Mouse (Mus musculus) intestine, embryonic 14.5 days (tissue): ENCODE measurements around the gene Cdc34b. TPM values are rescaled to one million over a fixed set of nuclear protein-coding genes. Genes with fewer than 3 reads are reported as not detected.

ENCODE experiments used
- ATAC-seq: fragments of 200-750 bp; cut with Nextera tagmentation; replicated peaks from 2 replicates; pipeline ENCODE4 v1.8.0; 2017; ENCODE audit warnings: low read depth, moderate number of reproducible peaks, moderate TSS enrichment, moderate library complexity; ENCODE audit not compliant: low FRiP score, low TSS enrichment
- DNase-seq: peaks from one replicate; pipeline ENCODE4 v3.0.0-alpha.2; 2018; ENCODE audit warnings: low spot score
- H3K27ac ChIP-seq: fragments of 300-500 bp; sonication (generic); 2 replicates; pipeline ENCODE4 v1.5.1; 2014; ENCODE audit warnings: low read depth, mild to moderate bottlenecking, control low read depth
- H3K27me3 ChIP-seq: fragments of 300-500 bp; sonication (generic); replicated peaks from 2 replicates; pipeline ENCODE4 v1.6.1; 2014; ENCODE audit warnings: low read length, control low read depth; ENCODE audit not compliant: control insufficient read depth, insufficient read depth
- H3K36me3 ChIP-seq: fragments of 300-500 bp; sonication (generic); 2 replicates; pipeline ENCODE4 v1.6.1; 2014; ENCODE audit warnings: low read length, control low read depth; ENCODE audit not compliant: control insufficient read depth, insufficient read depth
- H3K4me1 ChIP-seq: fragments of 300-500 bp; sonication (generic); replicated peaks from 2 replicates; pipeline ENCODE4 v1.6.1; 2014; ENCODE audit warnings: low read length, control low read depth, mixed read lengths; ENCODE audit not compliant: control insufficient read depth, insufficient read depth
- H3K4me2 ChIP-seq: fragments of 300-500 bp; sonication (generic); 2 replicates; pipeline ENCODE4 v1.6.1; 2014; ENCODE audit warnings: low read length
- H3K4me3 ChIP-seq: fragments of 300-500 bp; sonication (generic); 2 replicates; pipeline ENCODE4 v1.5.1; 2014; ENCODE audit warnings: low read depth, low read length, control low read depth, mixed read lengths
- H3K9ac ChIP-seq: fragments of 300-500 bp; sonication (generic); 2 replicates; pipeline ENCODE4 v1.6.1; 2014; ENCODE audit warnings: mild to moderate bottlenecking, low read length
- H3K9me3 ChIP-seq: fragments of 300-500 bp; sonication (generic); 2 replicates; pipeline ENCODE4 v1.6.1; 2016; ENCODE audit warnings: low read length, control low read depth; ENCODE audit not compliant: control insufficient read depth
- WGBS: fragments of 180-500 bp; shearing (Covaris S2); extraction: QIAGEN DNeasy Blood & Tissue Kit; methylation state at CpG from one replicate; pipeline ENCODE4 v1.1.7; 2014; 5-methylcytosine and 5-hydroxymethylcytosine counted together
- polyA plus RNA-seq: library from polyadenylated mRNA; unstranded; fragments of >200 nt; fragmentation: Nextera tagmentation; extraction: Ambion mirVana; gene quantifications from 2 replicates; pipeline ENCODE4 v1.2.1, GENCODE M21; 2014

Gene Cdc34b
- polyA plus RNA-seq, 1 experiment from 2014 or later = not detected

DNA sequence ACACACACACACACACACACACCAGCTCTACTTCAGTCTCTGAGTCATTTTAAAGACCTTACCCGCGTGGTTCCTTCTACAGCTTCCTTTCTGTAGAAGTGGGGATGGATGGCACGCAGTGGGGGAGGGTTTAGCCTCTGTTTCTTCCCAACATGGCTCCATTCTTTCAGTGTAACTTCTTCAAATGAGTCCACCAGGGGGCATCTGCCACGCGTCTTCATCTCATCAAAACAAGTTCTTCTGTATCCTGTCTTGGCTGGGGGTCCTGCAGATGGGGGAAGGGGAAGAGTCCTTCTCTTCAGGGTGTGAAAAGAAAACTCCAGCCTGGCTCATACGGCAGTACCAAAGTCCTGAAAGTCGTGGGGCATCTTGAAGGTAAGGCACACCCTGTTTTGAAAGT is 37.6 kb upstream of the Cdc34b start:
- DNase-seq = no peak
- Histone ChIP-seq H3K27me3 (no peaks in the 10 kb centered on the region), H3K9me3 (peaks cover 3% of the 10 kb centered on the region; the same call in 1 of the 2 replicates), H3K4me1 (peaks cover 21% of the 10 kb centered on the region; the same call in 1 of the 2 replicates), H3K36me3 (no peaks in the 10 kb centered on the region), H3K27ac (0 out of 2 replicates have a peak overlapping the region, but pooled peaks have one; percentile 29), H3K9ac (no peak overlapping the region), H3K4me3 (no peak overlapping the region), H3K4me2 (no peak overlapping the region)
- WGBS = 47% methylated on average over 7 of the region's 7 CpGs
- no peak for ATAC-seq

DNA sequence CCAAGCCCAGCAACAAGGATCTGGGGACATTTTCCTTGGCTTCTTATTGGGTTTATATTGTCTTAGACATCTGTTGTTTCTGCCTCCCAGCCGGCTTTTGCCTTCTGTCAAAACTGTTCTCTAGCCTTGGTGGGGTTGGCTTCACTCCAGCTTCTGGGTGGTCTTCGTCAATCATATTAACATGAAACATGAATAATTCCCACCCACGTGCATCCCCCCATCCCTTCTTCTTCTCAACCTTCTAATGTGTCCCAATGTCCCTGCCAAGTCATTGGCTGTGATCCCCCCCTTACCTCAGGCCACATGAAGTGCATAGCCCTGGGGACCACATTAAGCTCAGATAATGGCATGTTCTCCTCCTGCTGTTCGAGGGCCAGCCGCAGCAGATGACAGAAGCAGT is 37.1 kb upstream of the Cdc34b start, which contains the start of gene Gm11541:
Gene Gm11541 (minus strand): TSS at position 28 of the 400 bp plus-strand sequence.
- no peak within 1 kb of the TSS for H3K4me2 ChIP-seq
- WGBS = 59% methylated on average over 5 of the region's 5 CpGs
- no peaks in the 10 kb centered on the region for H3K27me3 ChIP-seq
- H3K36me3 ChIP-seq = no peaks in the 10 kb centered on the region
- DNase-seq (no peak), ATAC-seq (no peak)
- H3K27ac ChIP-seq = peak within 1 kb of the TSS; percentile 29; the same call in 1 of the 2 replicates
- no peak within 1 kb of the TSS for H3K4me3 ChIP-seq
- H3K9me3 ChIP-seq = peaks cover 3% of the 10 kb centered on the region; the same call in 1 of the 2 replicates
- peaks cover 21% of the 10 kb centered on the region; the same call in 1 of the 2 replicates for H3K4me1 ChIP-seq
- no peak within 1 kb of the TSS for H3K9ac ChIP-seq

DNA sequence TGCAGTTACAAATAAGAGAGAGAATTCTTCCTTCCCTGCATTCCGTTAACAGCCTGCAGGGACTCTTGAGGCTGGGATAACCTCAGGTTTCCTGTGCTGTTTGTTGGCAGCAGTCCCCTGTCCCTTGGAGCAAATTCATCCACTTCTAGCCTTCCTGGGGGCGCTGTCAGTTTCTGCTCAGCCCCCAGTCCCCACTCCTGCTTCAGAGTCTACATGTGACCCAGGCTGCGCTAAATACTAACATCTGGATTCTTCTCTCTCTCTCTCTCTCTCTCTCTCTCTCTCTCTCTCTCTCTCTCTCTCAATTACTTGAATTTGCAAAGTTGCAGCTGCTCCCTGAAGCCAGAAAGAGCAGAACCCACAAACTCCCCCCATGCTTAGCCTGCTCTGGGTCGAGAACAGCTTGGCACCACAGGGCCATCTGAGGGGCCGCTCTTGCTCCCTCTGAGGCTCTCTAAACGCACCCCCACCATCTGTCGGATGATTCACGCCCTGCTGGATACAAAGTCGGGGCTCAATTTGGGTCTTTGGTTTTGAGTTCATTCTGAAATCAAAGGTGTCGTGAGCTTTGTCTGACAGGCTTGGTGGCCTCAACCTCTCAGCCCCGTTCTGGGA is 28.2 kb upstream of the Cdc34b start:
- Histone ChIP-seq H3K27me3 (0 out of 2 replicates have a peak, but pooled peaks cover 6% of the 10 kb centered on the region), H3K9me3 (no peaks in the 10 kb centered on the region), H3K36me3 (no peaks in the 10 kb centered on the region), H3K4me1 (peaks cover 16% of the 10 kb centered on the region; the same call in 1 of the 2 replicates), H3K27ac (0 out of 2 replicates have a peak overlapping the region, but pooled peaks have one; percentile 16), H3K9ac (no peak overlapping the region), H3K4me3 (no peak overlapping the region), H3K4me2 (no peak overlapping the region)
- DNase-seq (no peak), ATAC-seq (no peak)
- 35% methylated on average over 11 of the region's 11 CpGs for WGBS

DNA sequence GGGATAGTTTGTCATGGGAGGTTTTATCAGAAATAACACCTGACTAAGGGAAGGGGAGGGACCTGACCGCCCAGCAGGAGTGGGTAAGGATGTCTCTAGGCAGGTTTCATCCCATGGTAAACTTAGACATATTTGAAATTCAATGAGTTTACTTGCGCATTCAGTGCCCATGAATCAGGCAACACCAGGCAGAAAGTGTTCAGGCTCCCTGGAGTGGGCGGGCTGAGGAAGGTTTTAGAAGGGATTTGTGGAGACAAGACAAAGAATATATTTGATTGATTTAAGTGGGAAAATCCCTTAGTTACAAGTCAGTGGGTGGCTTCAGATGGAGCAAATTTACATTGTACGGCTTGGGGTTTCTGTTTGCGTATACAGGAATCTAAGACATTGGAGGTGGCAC is 26.0 kb upstream of the Cdc34b start:
- ATAC-seq (no peak), DNase-seq (no peak)
- WGBS = 75% methylated on average over 5 of the region's 5 CpGs
- H3K4me3 ChIP-seq = no peak overlapping the region
- H3K4me2 ChIP-seq = no peak overlapping the region
- H3K36me3 ChIP-seq = no peaks in the 10 kb centered on the region
- H3K27me3 ChIP-seq = 0 out of 2 replicates have a peak, but pooled peaks cover 6% of the 10 kb centered on the region
- H3K4me1 ChIP-seq = peaks cover 16% of the 10 kb centered on the region; the same call in 1 of the 2 replicates
- no peaks in the 10 kb centered on the region for H3K9me3 ChIP-seq
- no peak overlapping the region for H3K9ac ChIP-seq
- H3K27ac ChIP-seq = no peak overlapping the region

DNA sequence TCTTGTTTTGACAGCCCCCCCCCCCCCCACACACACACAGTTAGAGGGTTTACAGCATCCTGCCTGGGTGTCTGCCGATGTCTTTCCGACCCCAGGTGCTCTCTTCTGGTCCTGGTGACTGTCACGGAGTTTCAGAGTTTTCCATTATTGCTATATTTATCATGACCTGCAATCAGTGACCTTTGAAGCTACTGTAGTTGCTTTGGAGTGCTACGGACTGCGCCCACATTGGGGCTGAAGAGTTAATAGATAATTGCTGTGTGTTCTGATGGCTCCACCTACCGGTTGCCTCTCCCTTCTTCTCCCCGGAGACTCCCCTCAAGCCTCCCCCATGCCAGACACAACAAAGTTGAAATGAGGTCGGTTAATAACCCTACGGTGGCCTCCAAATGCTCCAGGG is 24.8 kb upstream of the Cdc34b start:
- Histone ChIP-seq H3K27me3 (0 out of 2 replicates have a peak, but pooled peaks cover 6% of the 10 kb centered on the region), H3K4me1 (peaks cover 20% of the 10 kb centered on the region; the same call in 1 of the 2 replicates), H3K9ac (no peak overlapping the region), H3K4me2 (peak overlapping the region; percentile 32), H3K27ac (no peak overlapping the region), H3K4me3 (no peak overlapping the region), H3K36me3 (no peaks in the 10 kb centered on the region), H3K9me3 (no peaks in the 10 kb centered on the region)
- DNase-seq (peak; percentile 60), ATAC-seq (peak; percentile 81)
- 3% methylated on average over 9 of the region's 9 CpGs for WGBS

DNA sequence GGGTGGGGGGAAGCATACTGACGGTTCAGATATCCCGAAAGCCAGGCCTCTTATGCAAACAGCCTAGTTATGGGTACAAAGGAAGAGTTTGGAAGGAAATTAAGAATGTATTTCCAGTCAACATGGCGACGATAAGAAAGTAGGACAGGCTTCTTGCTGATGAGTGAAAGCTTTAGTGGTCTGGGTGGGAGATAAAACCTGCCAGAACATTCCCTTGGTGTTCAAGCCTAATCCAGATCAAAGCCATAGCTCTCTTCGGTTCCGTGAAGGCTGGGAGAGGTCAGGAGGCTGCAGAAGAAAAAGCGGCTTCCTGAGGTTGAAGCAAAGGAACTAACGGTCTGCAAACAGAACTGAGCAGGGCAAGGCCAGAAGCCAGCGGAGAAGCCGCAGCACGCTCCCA is 24.3 kb upstream of the Cdc34b start:
- Histone ChIP-seq H3K4me2 (peak overlapping the region; percentile 32; the same call in 1 of the 2 replicates), H3K9me3 (no peaks in the 10 kb centered on the region), H3K27me3 (0 out of 2 replicates have a peak, but pooled peaks cover 6% of the 10 kb centered on the region), H3K27ac (no peak overlapping the region), H3K36me3 (no peaks in the 10 kb centered on the region), H3K4me1 (peaks cover 22% of the 10 kb centered on the region; the same call in 1 of the 2 replicates), H3K9ac (no peak overlapping the region), H3K4me3 (no peak overlapping the region)
- ATAC-seq (no peak), DNase-seq (no peak)
- 35% methylated on average over 11 of the region's 11 CpGs for WGBS

DNA sequence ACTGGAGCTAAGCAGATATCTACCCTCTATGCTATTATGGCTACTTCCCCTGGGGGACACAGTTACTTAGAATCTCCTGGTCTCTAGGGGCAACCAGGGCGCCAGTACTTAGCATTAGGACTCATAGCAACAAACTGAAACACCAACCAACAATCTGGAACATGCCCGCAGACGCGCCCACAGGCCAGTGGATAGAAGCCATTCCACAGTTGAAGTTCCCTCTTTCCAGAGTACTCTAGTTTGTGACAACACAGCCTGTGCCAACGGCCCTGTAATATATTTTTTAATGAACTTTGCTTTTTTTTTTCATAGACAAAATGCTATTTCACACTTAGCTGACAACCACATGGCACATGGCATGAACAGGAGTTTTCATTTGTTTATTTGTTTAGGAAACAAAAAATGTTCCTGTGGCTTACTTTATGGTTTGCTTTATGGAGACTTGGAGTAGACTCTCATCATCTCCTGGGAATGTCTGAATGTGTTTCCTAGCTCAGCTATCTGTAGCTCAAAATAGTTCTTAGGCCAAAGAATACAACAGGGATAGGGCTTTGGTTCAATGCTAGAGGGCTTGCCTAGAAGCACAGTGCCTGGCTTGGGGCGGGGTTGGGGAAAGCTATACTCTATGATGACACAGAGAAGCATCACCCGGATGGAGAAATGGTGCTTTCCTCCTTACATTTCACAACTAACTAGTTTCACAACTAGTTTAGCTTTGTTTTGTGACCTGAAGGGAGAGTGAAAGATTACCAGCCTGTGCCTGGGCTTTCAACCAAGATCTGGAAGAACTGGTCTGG is 23.3 kb upstream of the Cdc34b start:
- Histone ChIP-seq H3K9me3 (no peaks in the 10 kb centered on the region), H3K36me3 (no peaks in the 10 kb centered on the region), H3K4me3 (no peak overlapping the region), H3K9ac (no peak overlapping the region), H3K4me1 (peaks cover 15% of the 10 kb centered on the region; the same call in 1 of the 2 replicates), H3K4me2 (no peak overlapping the region), H3K27me3 (0 out of 2 replicates have a peak, but pooled peaks cover 6% of the 10 kb centered on the region), H3K27ac (no peak overlapping the region)
- ATAC-seq = no peak
- 92% methylated on average over 7 of the region's 7 CpGs for WGBS
- no peak for DNase-seq

DNA sequence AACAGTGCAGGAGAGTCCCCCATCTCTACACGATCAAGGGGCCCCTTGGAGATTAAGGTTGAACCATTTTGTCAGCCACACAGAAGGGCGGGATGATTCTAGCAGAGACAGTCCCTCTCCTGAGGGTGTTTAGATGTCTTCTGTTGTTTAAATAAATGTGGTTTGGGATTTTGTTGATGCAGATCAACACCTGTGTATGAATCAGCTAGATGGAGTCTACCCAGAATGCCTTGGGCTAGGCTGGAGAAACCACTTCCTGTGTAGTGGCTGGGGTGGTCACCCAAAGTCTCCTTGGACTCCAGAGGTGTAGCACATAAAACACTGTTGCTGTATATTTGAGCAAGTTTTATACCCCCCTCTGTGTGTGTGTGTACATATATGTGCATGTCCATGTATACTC is 22.4 kb upstream of the Cdc34b start:
- WGBS = 72% methylated on average over 2 of the region's 2 CpGs
- ATAC-seq = no peak

More for the DNA sequence above, 22.4 kb upstream of the Cdc34b start:
- Histone ChIP-seq H3K9me3 (no peaks in the 10 kb centered on the region), H3K9ac (no peak overlapping the region), H3K27ac (no peak overlapping the region), H3K27me3 (0 out of 2 replicates have a peak, but pooled peaks cover 3% of the 10 kb centered on the region), H3K4me1 (peaks cover 15% of the 10 kb centered on the region; the same call in 1 of the 2 replicates), H3K4me2 (no peak overlapping the region), H3K4me3 (no peak overlapping the region), H3K36me3 (no peaks in the 10 kb centered on the region)
- DNase-seq = no peak
